Mouse (Mus musculus): Measurements from ENCODE around the gene Bend6. TPM values are rescaled to one million over a fixed set of nuclear protein-coding genes. Genes with fewer than 3 reads are reported as not detected.

The Bend6 gene
- polyA plus RNA-seq, 1 experiment = 6.4 TPM

- Histone ChIP-seq H3K4me1 (ENCODE audit: control insufficient read depth, insufficient read depth, low read length) (no peaks in the 10 kb centered on the region), H3K4me3 (ENCODE audit: insufficient read depth, low read length) (no peak overlapping the region), H3K27ac (ENCODE audit: insufficient read depth, low read length) (no peak overlapping the region)
- TF ChIP-seq CTCF (IDR thresholded peaks at IDR 0.05; ENCODE audit: borderline replicate concordance, insufficient read depth, low read length) (no peak), POLR2A (IDR thresholded peaks at IDR 0.05; ENCODE audit: low read depth, low read length) (no peak)
These were observed 32.8 kb upstream of the Bend6 start for GRCm38 (mm10) chr1:33940364-33940928.

- Histone ChIP-seq H3K27ac (ENCODE audit: insufficient read depth, low read length) (no peak overlapping the region), H3K4me3 (ENCODE audit: insufficient read depth, low read length) (no peak overlapping the region), H3K4me1 (ENCODE audit: control insufficient read depth, insufficient read depth, low read length) (no peaks in the 10 kb centered on the region)
- no peak for TF ChIP-seq CTCF (IDR thresholded peaks at IDR 0.05; ENCODE audit: borderline replicate concordance, insufficient read depth, low read length)
- no peak for TF ChIP-seq POLR2A (IDR thresholded peaks at IDR 0.05; ENCODE audit: low read depth, low read length)
These were observed 32.2 kb upstream of the Bend6 start for GRCm38 (mm10) chr1:33939828-33940227.

- Histone ChIP-seq H3K4me3 (ENCODE audit: insufficient read depth, low read length) (no peak overlapping the region), H3K4me1 (ENCODE audit: control insufficient read depth, insufficient read depth, low read length) (no peaks in the 10 kb centered on the region), H3K27ac (ENCODE audit: insufficient read depth, low read length) (no peak overlapping the region)
- no peak for TF ChIP-seq POLR2A (IDR thresholded peaks at IDR 0.05; ENCODE audit: low read depth, low read length)
- no peak for TF ChIP-seq CTCF (IDR thresholded peaks at IDR 0.05; ENCODE audit: borderline replicate concordance, insufficient read depth, low read length)
These were observed 28.3 kb upstream of the Bend6 start for GRCm38 (mm10) chr1:33935946-33936345.

- no peak overlapping the region for H3K4me3 ChIP-seq (ENCODE audit: insufficient read depth, low read length)
- H3K4me1 ChIP-seq (ENCODE audit: control insufficient read depth, insufficient read depth, low read length) = no peaks in the 10 kb centered on the region
- no peak for TF ChIP-seq POLR2A (IDR thresholded peaks at IDR 0.05; ENCODE audit: low read depth, low read length)
- TF ChIP-seq CTCF (IDR thresholded peaks at IDR 0.05; ENCODE audit: borderline replicate concordance, insufficient read depth, low read length) = no peak
- no peak overlapping the region for H3K27ac ChIP-seq (ENCODE audit: insufficient read depth, low read length)
These were observed 25.4 kb upstream of the Bend6 start for GRCm38 (mm10) chr1:33932845-33933499.

- Histone ChIP-seq H3K4me3 (ENCODE audit: insufficient read depth, low read length) (no peak overlapping the region), H3K4me1 (ENCODE audit: control insufficient read depth, insufficient read depth, low read length) (no peaks in the 10 kb centered on the region), H3K27ac (ENCODE audit: insufficient read depth, low read length) (no peak overlapping the region)
- TF ChIP-seq POLR2A (IDR thresholded peaks at IDR 0.05; ENCODE audit: low read depth, low read length) = no peak
- TF ChIP-seq CTCF (IDR thresholded peaks at IDR 0.05; ENCODE audit: borderline replicate concordance, insufficient read depth, low read length) = no peak
These were observed 24.6 kb upstream of the Bend6 start for GRCm38 (mm10) chr1:33932196-33932595.

- H3K4me3 ChIP-seq (ENCODE audit: insufficient read depth, low read length) = no peak overlapping the region
- no peak for TF ChIP-seq CTCF (IDR thresholded peaks at IDR 0.05; ENCODE audit: borderline replicate concordance, insufficient read depth, low read length)
- no peak for TF ChIP-seq POLR2A (IDR thresholded peaks at IDR 0.05; ENCODE audit: low read depth, low read length)
- no peaks in the 10 kb centered on the region for H3K4me1 ChIP-seq (ENCODE audit: control insufficient read depth, insufficient read depth, low read length)
These were observed 24.2 kb upstream of the Bend6 start for GRCm38 (mm10) chr1:33931791-33932190.

GRCm38 (mm10) chr1:33927466-33927865, 19.9 kb upstream of the Bend6 start:
- H3K27ac ChIP-seq (ENCODE audit: insufficient read depth, low read length) = no peak overlapping the region
- TF ChIP-seq CTCF (IDR thresholded peaks at IDR 0.05; ENCODE audit: borderline replicate concordance, insufficient read depth, low read length) = no peak
- TF ChIP-seq POLR2A (IDR thresholded peaks at IDR 0.05; ENCODE audit: low read depth, low read length) = no peak

More at GRCm38 (mm10) chr1:33931791-33932190, 24.2 kb upstream of the Bend6 start:
- H3K27ac ChIP-seq (ENCODE audit: insufficient read depth, low read length) = no peak overlapping the region

GRCm38 (mm10) chr1:33925283-33925682, 17.7 kb upstream of the Bend6 start:
- no peak overlapping the region for H3K4me3 ChIP-seq (ENCODE audit: insufficient read depth, low read length)
- TF ChIP-seq POLR2A (IDR thresholded peaks at IDR 0.05; ENCODE audit: low read depth, low read length) = no peak
- TF ChIP-seq CTCF (IDR thresholded peaks at IDR 0.05; ENCODE audit: borderline replicate concordance, insufficient read depth, low read length) = no peak

More at GRCm38 (mm10) chr1:33927466-33927865, 19.9 kb upstream of the Bend6 start:
- Histone ChIP-seq H3K4me1 (ENCODE audit: control insufficient read depth, insufficient read depth, low read length) (no peaks in the 10 kb centered on the region), H3K4me3 (ENCODE audit: insufficient read depth, low read length) (no peak overlapping the region)

GRCm38 (mm10) chr1:33922975-33923374, 15.4 kb upstream of the Bend6 start:
- H3K27ac ChIP-seq (ENCODE audit: insufficient read depth, low read length) = no peak overlapping the region
- no peaks in the 10 kb centered on the region for H3K4me1 ChIP-seq (ENCODE audit: control insufficient read depth, insufficient read depth, low read length)
- no peak for TF ChIP-seq POLR2A (IDR thresholded peaks at IDR 0.05; ENCODE audit: low read depth, low read length)
- TF ChIP-seq CTCF (IDR thresholded peaks at IDR 0.05; ENCODE audit: borderline replicate concordance, insufficient read depth, low read length) = no peak
- H3K4me3 ChIP-seq (ENCODE audit: insufficient read depth, low read length) = no peak overlapping the region

More at GRCm38 (mm10) chr1:33925283-33925682, 17.7 kb upstream of the Bend6 start:
- H3K27ac ChIP-seq (ENCODE audit: insufficient read depth, low read length) = no peak overlapping the region
- H3K4me1 ChIP-seq (ENCODE audit: control insufficient read depth, insufficient read depth, low read length) = no peaks in the 10 kb centered on the region

- no peak overlapping the region for H3K4me3 ChIP-seq (ENCODE audit: insufficient read depth, low read length)
- H3K4me1 ChIP-seq (ENCODE audit: control insufficient read depth, insufficient read depth, low read length) = no peaks in the 10 kb centered on the region
- H3K27ac ChIP-seq (ENCODE audit: insufficient read depth, low read length) = no peak overlapping the region
- TF ChIP-seq POLR2A (IDR thresholded peaks at IDR 0.05; ENCODE audit: low read depth, low read length) (no peak), CTCF (IDR thresholded peaks at IDR 0.05; ENCODE audit: borderline replicate concordance, insufficient read depth, low read length) (no peak)
These were observed 8.9 kb upstream of the Bend6 start for GRCm38 (mm10) chr1:33916554-33916953.

Data from embryonic fibroblast, embryonic 13.5 days (primary cell).